Mouse (Mus musculus) ovary, postnatal 36 days (tissue): Measurements from ENCODE around the gene C1qtnf12.

ENCODE experiments used
- DNase-seq: peaks from one replicate; pipeline ENCODE4 v3.0.0; 2022; ENCODE audit warnings: low spot score, mixed read lengths

Gene C1qtnf12

GRCm38 (mm10) chr4:156004109-156004508 is 42.0 kb downstream of the C1qtnf12 start:
- no peak for DNase-seq

DNA sequence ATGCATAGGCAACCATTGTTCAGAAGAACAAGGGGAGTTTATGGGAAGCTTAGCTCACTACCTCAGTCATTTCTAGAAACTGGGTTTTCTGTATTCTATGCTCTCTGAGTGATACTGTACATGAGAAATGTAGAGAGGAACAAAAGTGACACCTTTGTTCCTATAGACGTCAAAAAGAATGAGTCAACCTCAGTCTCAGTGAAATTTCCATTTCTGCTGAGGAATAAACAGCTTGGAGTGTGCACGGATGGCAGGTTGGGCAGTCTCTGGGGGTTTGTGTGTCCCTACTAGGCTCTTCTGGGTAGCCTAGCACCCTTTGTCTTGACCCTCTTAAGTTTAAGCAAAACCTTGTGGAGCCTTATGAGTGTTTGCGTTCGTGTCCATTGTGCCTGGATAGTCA is 46.3 kb downstream of the C1qtnf12 start:
- no peak for DNase-seq

- no peak for DNase-seq
Measured at GRCm38 (mm10) chr4:156013637-156014036, 51.5 kb downstream of the C1qtnf12 start, which contains the start of gene Tnfrsf4. Gene Tnfrsf4 (plus strand): TSS chr4:156013843.

DNA sequence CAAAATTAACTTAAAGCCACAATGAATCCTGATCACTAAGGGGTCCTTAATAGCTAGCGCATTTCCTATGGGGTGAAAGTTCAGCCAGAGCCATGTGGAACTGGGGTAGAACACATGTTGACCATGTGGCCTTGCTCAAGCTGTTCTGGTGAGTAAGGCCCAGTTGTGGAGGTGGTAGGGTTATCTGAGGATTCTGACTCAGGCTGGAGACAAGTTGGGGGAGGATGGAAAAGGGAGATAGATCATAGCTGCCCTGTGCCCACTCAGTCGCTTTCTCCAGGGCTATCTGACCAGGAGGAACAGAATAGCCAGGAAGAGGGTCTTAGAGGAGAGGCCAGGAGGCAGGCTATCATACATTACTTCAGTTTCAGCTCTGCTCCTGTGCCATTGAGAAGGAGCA is 52.3 kb downstream of the C1qtnf12 start:
- DNase-seq: no peak
